Mouse (Mus musculus) heart, embryonic 13.5 days (tissue): ENCODE measurements around the gene Car9. TPM values are rescaled to one million over a fixed set of nuclear protein-coding genes. Genes with fewer than 3 reads are reported as not detected.

ENCODE experiments used
- ATAC-seq: fragments of 200-750 bp; cut with Nextera tagmentation; 2 replicates; pipeline ENCODE4 v1.8.0; 2017; ENCODE audit warnings: moderate TSS enrichment; ENCODE audit not compliant: insufficient number of reproducible peaks, low FRiP score, low TSS enrichment; ENCODE audit errors: extremely low read depth
- H3K27ac ChIP-seq: fragments of 300-500 bp; sonication (generic); replicated peaks from 2 replicates; pipeline ENCODE4 v1.5.1; 2015; ENCODE audit warnings: moderate library complexity, mild to moderate bottlenecking, inconsistent platforms
- H3K27me3 ChIP-seq: fragments of 300-500 bp; sonication (generic); replicated peaks from 2 replicates; pipeline ENCODE4 v1.6.1; 2015; ENCODE audit warnings: mild to moderate bottlenecking, inconsistent platforms
- H3K36me3 ChIP-seq: fragments of 300-500 bp; sonication (generic); 2 replicates; pipeline ENCODE4 v1.6.1; 2015; ENCODE audit warnings: mild to moderate bottlenecking, inconsistent platforms
- H3K4me1 ChIP-seq: fragments of 300-500 bp; sonication (generic); 2 replicates; pipeline ENCODE4 v1.6.1; 2015; ENCODE audit warnings: inconsistent platforms
- H3K4me2 ChIP-seq: fragments of 300-500 bp; sonication (generic); 2 replicates; pipeline ENCODE4 v1.6.1; 2015; ENCODE audit warnings: inconsistent platforms, mild to moderate bottlenecking, moderate library complexity
- H3K4me3 ChIP-seq: fragments of 300-500 bp; sonication (generic); 2 replicates; pipeline ENCODE4 v1.5.1; 2015; ENCODE audit warnings: moderate library complexity, mild to moderate bottlenecking, inconsistent platforms
- H3K9ac ChIP-seq: fragments of 300-500 bp; sonication (generic); 2 replicates; pipeline ENCODE4 v1.6.1; 2015; ENCODE audit warnings: inconsistent platforms, mild to moderate bottlenecking, moderate library complexity
- H3K9me3 ChIP-seq: fragments of 300-500 bp; sonication (generic); 2 replicates; pipeline ENCODE4 v1.6.1; 2016; ENCODE audit warnings: inconsistent platforms
- WGBS: fragments of 180-500 bp; shearing (Covaris S2); methylation state at CpG from one replicate; pipeline ENCODE4 v1.1.7; 2015; ENCODE audit warnings: mixed read lengths; 5-methylcytosine and 5-hydroxymethylcytosine counted together
- polyA plus RNA-seq: library from polyadenylated mRNA; unstranded; fragments of >200 nt; fragmentation: Nextera tagmentation; extraction: Ambion mirVana; gene quantifications from 2 replicates; pipeline ENCODE4 v1.2.1, GENCODE M21; 2015

The Car9 gene
- polyA plus RNA-seq, 1 experiment from 2014 or later = 1.8 TPM

DNA sequence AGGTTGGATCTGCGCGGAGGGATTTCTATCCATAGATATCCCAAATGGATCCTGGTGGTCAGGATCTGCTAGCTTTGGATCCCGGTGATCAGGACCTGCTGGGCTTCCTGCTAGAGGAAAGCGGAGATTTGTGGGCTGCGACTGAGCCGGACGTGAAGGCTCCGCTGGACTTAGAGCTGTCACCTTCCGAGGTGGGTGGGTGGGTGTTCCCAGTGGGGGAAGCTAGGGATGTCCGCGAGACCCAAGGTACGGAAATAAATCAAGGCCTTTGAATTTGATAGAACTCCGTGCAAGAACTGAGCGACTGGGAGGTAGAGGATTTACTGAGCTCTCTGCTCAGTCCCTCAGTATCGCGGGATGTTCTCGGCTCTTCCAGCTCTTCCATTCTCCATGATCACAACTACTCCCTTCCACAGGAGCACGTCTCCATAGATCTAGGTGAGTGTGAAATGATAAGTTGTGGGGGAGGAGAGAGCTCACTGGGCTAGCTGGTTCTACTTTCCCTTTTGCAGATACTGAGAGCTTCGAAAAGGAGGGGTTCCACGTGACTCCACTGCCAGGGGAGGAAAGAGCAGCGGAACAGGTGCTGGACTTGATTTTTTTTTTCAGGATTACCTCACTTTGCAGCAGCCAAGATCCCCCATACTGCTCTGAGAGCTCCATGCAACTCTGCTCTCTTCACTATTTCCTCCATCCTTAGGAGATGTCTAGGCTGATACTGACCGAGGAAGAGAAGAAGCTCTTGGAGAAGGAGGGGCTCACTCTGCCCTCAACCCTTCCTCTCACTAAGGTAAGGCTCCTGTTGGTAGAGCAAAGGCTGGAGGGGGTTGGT, 56.2 kb downstream of the Car9 start:
- Histone ChIP-seq H3K27me3 (no peaks in the 10 kb centered on the region), H3K27ac (peak overlapping the region; percentile 100), H3K4me2 (peak overlapping the region; percentile 86), H3K9ac (peak overlapping the region; percentile 98), H3K36me3 (peaks cover 49% of the 10 kb centered on the region), H3K4me3 (peak overlapping the region; percentile 85), H3K9me3 (no peaks in the 10 kb centered on the region), H3K4me1 (peaks cover 47% of the 10 kb centered on the region)
- 3% methylated on average over 22 of the region's 22 CpGs for WGBS
- no peak for ATAC-seq

Other genes starting within 250 kb of the Car9 start
- gene Atp8b5, start 239.8 kb upstream of the Car9 start, polyA plus RNA-seq = 0.08 and 0.15 TPM in 2 replicates
- gene Rusc2, start 125.0 kb upstream of the Car9 start, polyA plus RNA-seq = 9.9 and 13.9 TPM in 2 replicates
- 0.11 TPM in 1 of 2 replicates, not detected in the other for gene Fam166b, start 77.8 kb upstream of the Car9 start, polyA plus RNA-seq
- 3.8 and 4.0 TPM in 2 replicates for gene Tesk1, start 65.0 kb upstream of the Car9 start, polyA plus RNA-seq
- 1.9 and 2.6 TPM in 2 replicates for gene Cd72, start 52.3 kb upstream of the Car9 start, polyA plus RNA-seq
- not detected in 2 replicates for gene Sit1, start 23.2 kb upstream of the Car9 start, polyA plus RNA-seq
- 70.9 and 77.6 TPM in 2 replicates for gene Ccdc107, start 14.1 kb upstream of the Car9 start, polyA plus RNA-seq
- gene Arhgef39, start 7.3 kb upstream of the Car9 start, polyA plus RNA-seq = 32.0 and 40.3 TPM in 2 replicates
- 143 and 157 TPM in 2 replicates for gene Tpm2, start 16.8 kb downstream of the Car9 start, polyA plus RNA-seq
- gene Creb3, start 55.4 kb downstream of the Car9 start, polyA plus RNA-seq = 57.8 and 59.1 TPM in 2 replicates
- gene Tln1, start 55.7 kb downstream of the Car9 start, polyA plus RNA-seq = 76.9 and 78.1 TPM in 2 replicates
- gene Rgp1, start 71.7 kb downstream of the Car9 start, polyA plus RNA-seq = 20.6 and 21.4 TPM in 2 replicates
- 20.3 and 22.4 TPM in 2 replicates for gene Gba2, start 71.9 kb downstream of the Car9 start, polyA plus RNA-seq
- gene Msmp, start 77.5 kb downstream of the Car9 start, polyA plus RNA-seq = 0.62 and 2.1 TPM in 2 replicates
- 7.2 and 7.7 TPM in 2 replicates for gene Npr2, start 125.0 kb downstream of the Car9 start, polyA plus RNA-seq
- 0.59 and 0.92 TPM in 2 replicates for gene Spag8, start 146.6 kb downstream of the Car9 start, polyA plus RNA-seq
- gene Hint2, start 149.5 kb downstream of the Car9 start, polyA plus RNA-seq = 131 and 166 TPM in 2 replicates
- 4.0 and 4.8 TPM in 2 replicates for gene Tmem8b, start 162.0 kb downstream of the Car9 start, polyA plus RNA-seq
- 2.6 and 2.9 TPM in 2 replicates for gene Fam221b, start 162.2 kb downstream of the Car9 start, polyA plus RNA-seq
- gene Olfr70, start 193.8 kb downstream of the Car9 start, polyA plus RNA-seq = not detected in 2 replicates
- not detected in 2 replicates for gene Olfr71, start 203.3 kb downstream of the Car9 start, polyA plus RNA-seq
- 0.78 and 1.1 TPM in 2 replicates for gene Hrct1, start 220.2 kb downstream of the Car9 start, polyA plus RNA-seq
- gene Spaar, start 223.1 kb downstream of the Car9 start, polyA plus RNA-seq = 0.21 and 0.43 TPM in 2 replicates